In genomic region chr19:58833639-58834180, GRCm38 (mm10) we compare ENCODE assay signal across 19 mouse cellular contexts. TPM values are rescaled to one million over a fixed set of nuclear protein-coding genes. Genes with fewer than 3 reads are reported as not detected.
DNase-seq lines count a peak whose midpoint lies in the region; ATAC-seq and TF ChIP-seq lines count a peak whose summit lies in the region.
"Had no signal": no experiment of that assay in that cellular context is flagged by ENCODE, and none has a peak within 500 bp of the region (broad histone marks: within the 10 kb centered on the region; RNA-seq: fewer than 3 reads in every experiment).

No protein-coding gene starts in this region.

- 0 out of 2 replicates have a peak, but pooled peaks cover 15% of the 10 kb centered on the region for H3K4me1 ChIP-seq in midbrain, postnatal 0 days (ENCODE audit: insufficient read depth, low read length)
- H3K4me1 ChIP-seq: embryonic facial prominence, embryonic 12.5 days; limb, embryonic 15.5 days had no signal

- H3K9ac ChIP-seq in midbrain, postnatal 0 days (replicated peaks; ENCODE audit: low read length, poor library complexity, severe bottlenecking): no peak overlapping the region
- H3K9ac ChIP-seq: embryonic facial prominence, embryonic 12.5 days; heart, embryonic 15.5 days; limb, embryonic 15.5 days; lung, embryonic 15.5 days had no signal

- ATAC-seq in midbrain, postnatal 0 days (ENCODE audit: low FRiP score): no peak

- TF ChIP-seq CTCF in layer of hippocampus, adult 2 months (conservative IDR thresholded peaks at IDR 0.05): no peak
- TF ChIP-seq CTCF in brain, embryonic 14.5 days (IDR thresholded peaks at IDR 0.05; ENCODE audit: borderline replicate concordance, extremely low read depth, insufficient read depth, insufficient read length): no peak
- no peak for TF ChIP-seq CTCF in midbrain, postnatal 0 days (IDR thresholded peaks at IDR 0.05)

- no peaks in the 10 kb centered on the region for H3K27me3 ChIP-seq in midbrain, postnatal 0 days (ENCODE audit: insufficient read depth, low read length)
- H3K27me3 ChIP-seq: embryonic facial prominence, embryonic 12.5 days; heart, embryonic 15.5 days; limb, embryonic 15.5 days; lung, embryonic 15.5 days had no signal

- H3K9me3 ChIP-seq in midbrain, postnatal 0 days (ENCODE audit: low read length): no peaks in the 10 kb centered on the region
- H3K9me3 ChIP-seq: embryonic facial prominence, embryonic 12.5 days; forebrain, embryonic 10.5 days; heart, embryonic 15.5 days; limb, embryonic 15.5 days; lung, embryonic 15.5 days had no signal

- no peak for TF ChIP-seq POLR2A in brain, embryonic 14.5 days (IDR thresholded peaks at IDR 0.05; ENCODE audit: borderline replicate concordance, extremely low read depth, insufficient read depth, insufficient read length, poor library complexity, severe bottlenecking)

- H3K4me2 ChIP-seq in midbrain, postnatal 0 days (ENCODE audit: low read depth, low read length, poor library complexity, severe bottlenecking): no peak overlapping the region
- H3K4me2 ChIP-seq: embryonic facial prominence, embryonic 12.5 days; heart, embryonic 15.5 days; limb, embryonic 15.5 days; lung, embryonic 15.5 days had no signal

- H3K36me3 ChIP-seq in midbrain, postnatal 0 days (ENCODE audit: insufficient read depth, low read length): no peaks in the 10 kb centered on the region
- H3K36me3 ChIP-seq: embryonic facial prominence, embryonic 12.5 days; forebrain, embryonic 10.5 days; heart, embryonic 15.5 days; limb, embryonic 15.5 days; lung, embryonic 15.5 days had no signal

- peak; percentile 27 for DNase-seq in embryo, embryonic 10.5 days (ENCODE audit: low spot score)
- DNase-seq in embryo, embryonic 9.5 days (ENCODE audit: extremely low spot score): no peak
- no peak for DNase-seq in layer of hippocampus, adult 2 months (ENCODE audit: low spot score in 2 of 2)
- no peak for DNase-seq in layer of hippocampus, adult 18-20 months (ENCODE audit: low spot score in 2 of 2)
- peak; percentile 31 for DNase-seq in brain, embryonic 14.5 days (ENCODE audit: low read depth)
- DNase-seq in midbrain, postnatal 0 days (ENCODE audit: low spot score): peak; percentile 30
- no peak for DNase-seq in cerebellum, adult 9-10 months
- no peak for DNase-seq in cerebellum, adult 8-10 months
- DNase-seq: cerebellum, adult 2 months; heart, adult 11 months; layer of hippocampus, adult 9-11 months had no signal

- 64% methylated on average over 13 of the region's 13 CpGs for WGBS in midbrain, postnatal 0 days

- H3K4me3 ChIP-seq in layer of hippocampus, adult 2 months: no peak overlapping the region
- no peak overlapping the region for H3K4me3 ChIP-seq in midbrain, postnatal 0 days (ENCODE audit: low read depth, low read length)
- H3K4me3 ChIP-seq: embryonic facial prominence, embryonic 12.5 days; forebrain, embryonic 10.5 days; heart, embryonic 15.5 days; limb, embryonic 15.5 days; lung, embryonic 15.5 days had no signal

- peak overlapping the region; percentile 71 for H3K27ac ChIP-seq in layer of hippocampus, adult 2 months
- no peak overlapping the region for H3K27ac ChIP-seq in midbrain, postnatal 0 days (ENCODE audit: low read depth, low read length)
- H3K27ac ChIP-seq: embryonic facial prominence, embryonic 12.5 days; forebrain, embryonic 10.5 days; heart, embryonic 15.5 days; limb, embryonic 15.5 days; lung, embryonic 15.5 days had no signal

RNA-seq across cellular contexts. Expression of gene 1700019N19Rik, which starts 39.4 kb away (rescaled TPM):
- total RNA-seq in layer of hippocampus, adult 2 months (2021): under 1 TPM in 1 of 2 experiments, not detected in 1; 0.37 TPM
- under 1 TPM in 1 of 2 experiments, not detected in 1; 0.67 TPM for total RNA-seq in layer of hippocampus, adult 18-20 months (2021)
- polyA plus RNA-seq in brain, embryonic 14.5 days (2012; rRNA removed): 0.08 TPM in 1 of 2 replicates, not detected in the other
- not detected in 2 replicates for total RNA-seq in midbrain, postnatal 0 days (2014; rRNA removed)
- polyA plus RNA-seq in midbrain, postnatal 0 days (2015; fragmentation: Nextera tagmentation; extraction: Ambion mirVana): not detected in 2 replicates
- total RNA-seq: left cerebral cortex, postnatal 10 days; megakaryocyte, adult 5-6 weeks had no signal
- polyA plus RNA-seq: cerebellum, adult 2 months; forebrain, embryonic 10.5 days; heart, embryonic 15.5 days; intestine, embryonic 14.5 days; limb, embryonic 15.5 days; lung, embryonic 15.5 days had no signal

Comparison
In these comparisons a context has a peak if more than half of its experiments do, and no peak if none do; other contexts are left out.
1. DNase-seq: peak in embryo, embryonic 10.5 days (single experiment), brain, embryonic 14.5 days (single experiment) and midbrain, postnatal 0 days (single experiment); none in embryo, embryonic 9.5 days (single experiment), layer of hippocampus, adult 2 months (0 of 2), layer of hippocampus, adult 18-20 months (0 of 2), cerebellum, adult 9-10 months (single experiment) and cerebellum, adult 8-10 months (single experiment).